Mouse (Mus musculus) hindbrain, embryonic 14.5 days (tissue): ENCODE measurements around the gene Fam20a. TPM values are rescaled to one million over a fixed set of nuclear protein-coding genes. Genes with fewer than 3 reads are reported as not detected.

Experiments used
- ATAC-seq: fragments of 200-750 bp; cut with Nextera tagmentation; 2 replicates; pipeline ENCODE4 v1.8.0; 2017; ENCODE audit warnings: moderate number of reproducible peaks, mild to moderate bottlenecking, moderate TSS enrichment, moderate library complexity; ENCODE audit not compliant: low FRiP score
- DNase-seq: peaks from one replicate; pipeline ENCODE4 v3.0.0-alpha.2; 2015; ENCODE audit warnings: low spot score
- H3K27ac ChIP-seq: fragments of 300-500 bp; sonication (generic); 2 replicates; pipeline ENCODE4 v1.5.1; 2014; ENCODE audit warnings: mild to moderate bottlenecking, moderate library complexity
- H3K27me3 ChIP-seq: fragments of 300-500 bp; sonication (generic); 2 replicates; pipeline ENCODE4 v1.6.1; 2014; ENCODE audit warnings: mild to moderate bottlenecking, low read length, mixed read lengths; ENCODE audit not compliant: control insufficient read depth, insufficient read depth
- H3K36me3 ChIP-seq: fragments of 300-500 bp; sonication (generic); replicated peaks from 2 replicates; pipeline ENCODE4 v1.6.1; 2014; ENCODE audit not compliant: control insufficient read depth, insufficient read depth
- H3K4me1 ChIP-seq: fragments of 300-500 bp; sonication (generic); replicated peaks from 2 replicates; pipeline ENCODE4 v1.6.1; 2014; ENCODE audit warnings: antibody characterized with exemption, low read length, mixed read lengths; ENCODE audit not compliant: control insufficient read depth, insufficient read depth
- H3K4me2 ChIP-seq: fragments of 300-500 bp; sonication (generic); replicated peaks from 2 replicates; pipeline ENCODE4 v1.6.1; 2014; ENCODE audit warnings: mild to moderate bottlenecking, moderate library complexity
- H3K4me3 ChIP-seq: fragments of 300-500 bp; sonication (generic); replicated peaks from 2 replicates; pipeline ENCODE4 v1.5.1; 2014; ENCODE audit warnings: mild to moderate bottlenecking, low read length
- H3K9ac ChIP-seq: fragments of 300-500 bp; sonication (generic); 2 replicates; pipeline ENCODE4 v1.6.1; 2014
- H3K9me3 ChIP-seq: fragments of 300-500 bp; sonication (generic); 2 replicates; pipeline ENCODE4 v1.6.1; 2016; ENCODE audit warnings: low read length; ENCODE audit not compliant: control insufficient read depth
- WGBS: fragments of 180-500 bp; shearing (Covaris S2); extraction: QIAGEN DNeasy Blood & Tissue Kit; methylation state at CpG from one replicate; pipeline ENCODE4 v1.1.7; 2014; 5-methylcytosine and 5-hydroxymethylcytosine counted together
- polyA plus RNA-seq: library from polyadenylated mRNA; unstranded; fragments of >200 nt; fragmentation: Nextera tagmentation; extraction: Ambion mirVana; gene quantifications from 2 replicates; pipeline ENCODE4 v1.2.1, GENCODE M21; 2014

The Fam20a gene
- polyA plus RNA-seq, 1 experiment from 2014 or later, result 5.0 TPM

DNA sequence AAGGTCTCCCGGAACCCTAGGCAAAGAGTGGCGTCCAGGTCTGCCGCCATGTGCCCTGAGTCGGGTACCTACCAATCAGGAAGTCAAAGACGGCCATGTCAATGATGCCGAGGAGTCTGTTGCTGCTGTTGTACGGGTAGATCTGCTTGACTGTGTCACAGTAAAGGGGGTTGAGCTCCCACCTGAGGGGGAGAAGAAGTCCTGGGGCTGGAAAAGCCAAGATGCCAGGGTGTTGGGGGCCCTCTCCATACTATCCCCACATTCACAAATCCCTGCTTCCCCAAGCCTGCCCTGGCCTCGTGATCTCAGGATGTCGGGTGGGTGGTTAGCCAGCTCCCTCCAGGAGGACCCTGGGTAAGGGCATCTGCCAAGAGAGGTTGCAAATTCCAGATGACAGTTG lies 46.3 kb downstream of the Fam20a start:
- no peak overlapping the region for H3K27ac ChIP-seq
- WGBS, result 90% methylated on average over 9 of the region's 9 CpGs
- ATAC-seq (no peak), DNase-seq (no peak)
- peaks cover 2% of the 10 kb centered on the region; the same call in 1 of the 2 replicates for H3K36me3 ChIP-seq
- H3K4me2 ChIP-seq, result no peak overlapping the region
- no peak overlapping the region for H3K4me3 ChIP-seq
- H3K9me3 ChIP-seq, result no peaks in the 10 kb centered on the region
- no peaks in the 10 kb centered on the region for H3K4me1 ChIP-seq
- H3K27me3 ChIP-seq, result no peaks in the 10 kb centered on the region
- H3K9ac ChIP-seq, result no peak overlapping the region

DNA sequence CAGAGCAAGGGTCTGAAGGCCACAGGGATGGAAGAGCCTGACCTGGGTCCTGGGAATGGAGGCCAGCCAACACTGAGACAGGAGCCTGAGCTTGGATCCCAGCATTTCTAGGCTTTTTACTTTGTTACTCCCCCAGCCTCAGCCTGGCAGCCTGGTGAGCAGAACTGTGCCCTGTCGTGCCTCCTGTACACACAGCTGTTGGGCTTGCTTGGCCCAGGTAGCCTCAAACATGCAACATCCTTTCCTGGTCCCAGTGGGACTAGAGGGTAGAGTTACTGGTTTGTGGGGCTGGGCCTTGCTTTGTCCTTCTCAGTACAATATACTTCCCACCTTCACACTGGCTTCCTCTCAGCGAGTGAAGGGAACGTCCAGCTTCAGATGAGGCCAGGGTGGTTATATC lies 46.9 kb downstream of the Fam20a start:
- no peaks in the 10 kb centered on the region for H3K4me1 ChIP-seq
- H3K4me2 ChIP-seq, result no peak overlapping the region
- H3K36me3 ChIP-seq, result peaks cover 8% of the 10 kb centered on the region
- no peaks in the 10 kb centered on the region for H3K27me3 ChIP-seq
- 94% methylated on average over 3 of the region's 3 CpGs for WGBS
- DNase-seq (no peak), ATAC-seq (no peak)
- no peak overlapping the region for H3K9ac ChIP-seq
- H3K9me3 ChIP-seq, result no peaks in the 10 kb centered on the region
- no peak overlapping the region for H3K27ac ChIP-seq
- H3K4me3 ChIP-seq, result no peak overlapping the region

DNA sequence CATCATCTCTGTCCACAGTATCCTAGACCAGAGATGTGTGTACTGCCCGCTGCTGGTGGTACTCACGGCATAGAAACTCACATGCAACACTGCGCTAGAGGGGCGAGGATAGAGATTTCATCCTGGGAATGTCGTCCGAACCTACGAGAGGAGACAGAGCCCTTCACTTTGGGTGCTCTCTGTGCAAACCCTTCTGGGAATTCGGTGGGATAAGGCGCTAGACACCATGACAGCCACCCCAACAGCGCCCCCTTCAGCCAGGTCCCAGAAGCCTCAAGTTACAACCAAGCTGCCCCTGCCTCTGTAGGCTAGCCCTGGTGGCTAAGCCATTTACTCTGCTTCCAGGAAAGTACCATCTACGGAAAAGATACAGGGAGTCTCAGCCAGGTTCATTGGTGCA lies 47.5 kb downstream of the Fam20a start:
- no peaks in the 10 kb centered on the region for H3K9me3 ChIP-seq

DNA sequence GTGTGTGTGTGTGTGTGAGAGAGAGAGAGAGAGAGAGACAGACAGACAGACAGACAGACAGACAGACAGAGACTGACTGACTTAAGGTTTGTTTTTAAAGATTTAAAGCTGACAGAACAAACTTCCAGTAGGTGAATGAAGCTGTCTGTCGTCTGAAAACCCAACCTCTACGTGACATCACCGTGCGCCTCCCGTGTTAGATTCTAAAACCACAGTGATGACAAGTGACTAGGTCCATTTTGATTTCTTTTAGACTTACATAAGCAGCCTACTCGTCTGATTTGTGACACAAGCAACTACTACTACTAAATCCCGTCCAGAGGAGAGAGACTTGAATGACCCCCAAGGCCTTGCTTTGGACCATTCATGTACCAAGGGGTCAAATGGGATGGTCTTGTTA lies 48.3 kb downstream of the Fam20a start:
- Histone ChIP-seq H3K4me3 (no peak overlapping the region), H3K27me3 (no peaks in the 10 kb centered on the region), H3K27ac (no peak overlapping the region), H3K9me3 (no peaks in the 10 kb centered on the region), H3K9ac (no peak overlapping the region), H3K36me3 (peaks cover 19% of the 10 kb centered on the region), H3K4me2 (no peak overlapping the region), H3K4me1 (no peaks in the 10 kb centered on the region)
- DNase-seq (no peak), ATAC-seq (no peak)
- WGBS, result 88% methylated on average over 7 of the region's 7 CpGs

More for the DNA sequence above, 47.5 kb downstream of the Fam20a start:
- Histone ChIP-seq H3K9ac (no peak overlapping the region), H3K27ac (no peak overlapping the region), H3K4me1 (no peaks in the 10 kb centered on the region), H3K4me3 (no peak overlapping the region), H3K36me3 (peaks cover 14% of the 10 kb centered on the region), H3K27me3 (no peaks in the 10 kb centered on the region), H3K4me2 (no peak overlapping the region)
- DNase-seq (no peak), ATAC-seq (no peak)
- 84% methylated on average over 11 of the region's 11 CpGs for WGBS

DNA sequence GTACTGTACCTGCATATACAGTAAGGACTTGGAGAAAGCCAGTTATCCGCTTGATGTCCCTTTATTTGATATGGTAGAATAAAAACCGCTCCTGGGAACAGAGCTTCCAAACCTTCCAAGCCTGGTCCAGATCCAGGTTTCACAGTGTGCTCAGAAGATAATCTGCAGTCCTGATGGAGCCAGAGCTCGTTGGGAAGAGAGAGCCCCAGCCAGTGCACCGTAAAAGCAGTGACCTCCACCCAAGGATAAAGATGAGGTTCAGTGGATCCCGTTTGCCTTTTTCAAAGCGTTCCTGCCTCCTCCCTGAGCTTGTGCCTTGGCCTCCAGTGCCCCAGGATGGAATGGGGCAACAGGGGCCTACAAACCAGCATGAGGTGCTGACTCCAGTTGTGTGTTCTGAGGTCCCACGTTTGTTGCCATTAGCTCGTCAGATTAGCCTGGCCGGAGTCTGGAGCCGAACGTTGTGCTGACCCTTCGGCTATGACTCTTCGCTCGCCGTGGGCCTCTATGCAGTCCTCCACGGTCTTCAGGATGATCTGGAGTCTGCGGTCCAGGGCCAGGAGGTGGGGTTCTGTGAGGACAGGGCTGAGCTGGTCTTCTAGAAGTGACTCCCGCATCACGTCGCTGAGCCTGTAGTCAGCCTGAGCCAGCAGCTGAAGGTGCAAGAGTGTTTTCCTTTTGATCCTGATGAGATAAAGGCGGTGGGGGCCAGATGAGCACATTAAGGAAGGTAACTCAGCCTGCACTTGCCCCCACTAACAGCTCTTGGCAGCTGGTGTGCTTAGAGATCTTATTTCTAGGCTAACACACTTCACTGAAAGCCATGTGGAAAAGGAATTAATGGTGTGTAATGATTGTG lies 49.0 kb downstream of the Fam20a start:
- Histone ChIP-seq H3K4me2 (no peak overlapping the region), H3K4me1 (no peaks in the 10 kb centered on the region), H3K27ac (no peak overlapping the region), H3K9me3 (no peaks in the 10 kb centered on the region), H3K36me3 (peaks cover 25% of the 10 kb centered on the region), H3K9ac (no peak overlapping the region), H3K4me3 (no peak overlapping the region), H3K27me3 (no peaks in the 10 kb centered on the region)
- DNase-seq (no peak), ATAC-seq (no peak)
- 81% methylated on average over 21 of the region's 21 CpGs for WGBS

DNA sequence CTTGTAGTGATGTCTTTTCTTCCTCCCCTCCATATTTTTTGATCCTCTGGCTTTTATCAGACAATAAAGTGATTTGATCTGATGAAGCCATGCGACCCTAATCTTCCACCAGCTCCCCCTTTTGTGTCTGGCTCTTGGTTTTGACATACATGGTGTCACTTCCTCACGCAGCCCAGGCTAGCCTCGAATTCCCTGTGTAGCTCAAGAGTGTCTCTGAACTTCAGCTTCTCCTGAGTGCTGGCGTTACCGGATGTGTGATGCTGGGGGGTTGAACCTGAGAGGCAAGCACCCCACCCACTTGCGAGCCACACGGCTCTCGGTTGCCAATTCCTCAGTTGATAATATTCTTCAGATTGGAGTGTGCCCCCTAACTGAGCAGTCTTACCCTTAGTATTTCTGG lies 49.7 kb downstream of the Fam20a start:
- 93% methylated on average over 8 of the region's 8 CpGs for WGBS
- no peak overlapping the region for H3K9ac ChIP-seq
- no peak overlapping the region for H3K4me2 ChIP-seq
- ATAC-seq (no peak), DNase-seq (no peak)
- H3K4me3 ChIP-seq, result no peak overlapping the region
- no peaks in the 10 kb centered on the region for H3K27me3 ChIP-seq
- no peaks in the 10 kb centered on the region for H3K9me3 ChIP-seq
- H3K27ac ChIP-seq, result no peak overlapping the region
- H3K4me1 ChIP-seq, result no peaks in the 10 kb centered on the region
- H3K36me3 ChIP-seq, result peaks cover 32% of the 10 kb centered on the region

DNA sequence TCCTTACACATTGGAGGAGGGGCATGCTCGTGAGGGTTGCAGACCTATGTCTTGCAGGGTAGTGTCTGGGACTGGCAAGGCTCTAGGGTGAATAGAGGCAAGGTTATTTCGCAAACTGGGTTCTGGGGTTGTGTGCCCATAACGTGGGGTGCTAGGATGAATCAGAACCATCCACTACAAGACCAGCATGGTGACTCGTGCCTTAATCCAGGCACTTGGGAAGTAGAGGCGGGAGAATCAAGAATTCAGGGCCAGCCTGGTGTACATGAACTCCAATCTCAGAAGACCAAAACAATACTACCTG lies 50.1 kb downstream of the Fam20a start:
- Histone ChIP-seq H3K4me1 (no peaks in the 10 kb centered on the region), H3K36me3 (peaks cover 36% of the 10 kb centered on the region), H3K27me3 (no peaks in the 10 kb centered on the region), H3K9me3 (no peaks in the 10 kb centered on the region), H3K9ac (no peak overlapping the region), H3K4me2 (no peak overlapping the region), H3K4me3 (no peak overlapping the region), H3K27ac (no peak overlapping the region)
- WGBS, result 88% methylated on average over 5 of the region's 5 CpGs
- DNase-seq (no peak), ATAC-seq (no peak; the same call in 1 of the 2 replicates)

DNA sequence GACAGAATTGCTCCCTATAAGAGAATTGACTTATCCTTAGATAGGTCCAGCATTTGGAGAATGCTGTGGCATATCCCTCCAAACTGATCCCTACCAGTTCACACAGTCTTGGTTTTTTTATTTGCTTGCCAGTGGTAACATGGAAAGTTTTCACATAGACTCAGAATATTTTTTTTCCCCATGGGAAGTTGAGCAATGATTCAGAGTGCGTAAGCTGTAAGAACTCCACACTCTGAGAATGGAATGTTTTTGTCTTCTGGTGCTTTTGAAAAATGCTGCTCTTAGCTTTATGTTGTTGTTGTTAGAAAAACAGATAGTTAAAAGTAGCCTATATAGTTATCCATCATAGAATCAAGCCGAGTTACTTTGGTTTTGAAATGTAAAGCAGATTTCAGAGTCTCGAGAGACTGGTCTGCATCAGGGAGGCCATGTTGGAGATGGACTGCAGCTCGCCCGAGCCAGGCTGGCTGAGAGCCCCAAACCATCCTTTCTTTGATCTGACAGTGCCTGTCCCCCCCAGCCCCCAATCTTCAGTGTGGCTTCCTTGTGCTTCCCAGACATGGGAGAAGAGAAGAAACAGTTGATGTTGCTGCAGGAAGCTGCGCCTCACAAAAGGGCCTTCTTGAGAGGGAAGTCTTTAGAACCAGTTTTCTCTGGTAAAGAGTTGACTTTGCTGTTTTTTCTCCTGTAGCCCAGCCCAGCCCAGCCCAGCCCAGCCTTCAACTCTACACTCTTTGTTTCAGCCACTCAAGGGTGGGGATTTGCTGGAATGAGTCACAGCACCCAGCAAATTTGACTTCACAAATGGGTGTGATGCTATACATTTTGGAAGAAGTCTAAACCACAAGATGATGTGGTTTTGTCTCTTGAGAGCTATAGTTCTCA lies 50.7 kb downstream of the Fam20a start:
- H3K9ac ChIP-seq, result no peak overlapping the region
- H3K4me1 ChIP-seq, result no peaks in the 10 kb centered on the region
- no peak overlapping the region for H3K4me3 ChIP-seq
- ATAC-seq, result no peak; the same call in 1 of the 2 replicates
- no peaks in the 10 kb centered on the region for H3K27me3 ChIP-seq
- no peak overlapping the region for H3K4me2 ChIP-seq
- H3K36me3 ChIP-seq, result peaks cover 42% of the 10 kb centered on the region
- H3K27ac ChIP-seq, result no peak overlapping the region
- H3K9me3 ChIP-seq, result no peaks in the 10 kb centered on the region
- DNase-seq, result no peak
- WGBS, result 74% methylated on average over 6 of the region's 6 CpGs

DNA sequence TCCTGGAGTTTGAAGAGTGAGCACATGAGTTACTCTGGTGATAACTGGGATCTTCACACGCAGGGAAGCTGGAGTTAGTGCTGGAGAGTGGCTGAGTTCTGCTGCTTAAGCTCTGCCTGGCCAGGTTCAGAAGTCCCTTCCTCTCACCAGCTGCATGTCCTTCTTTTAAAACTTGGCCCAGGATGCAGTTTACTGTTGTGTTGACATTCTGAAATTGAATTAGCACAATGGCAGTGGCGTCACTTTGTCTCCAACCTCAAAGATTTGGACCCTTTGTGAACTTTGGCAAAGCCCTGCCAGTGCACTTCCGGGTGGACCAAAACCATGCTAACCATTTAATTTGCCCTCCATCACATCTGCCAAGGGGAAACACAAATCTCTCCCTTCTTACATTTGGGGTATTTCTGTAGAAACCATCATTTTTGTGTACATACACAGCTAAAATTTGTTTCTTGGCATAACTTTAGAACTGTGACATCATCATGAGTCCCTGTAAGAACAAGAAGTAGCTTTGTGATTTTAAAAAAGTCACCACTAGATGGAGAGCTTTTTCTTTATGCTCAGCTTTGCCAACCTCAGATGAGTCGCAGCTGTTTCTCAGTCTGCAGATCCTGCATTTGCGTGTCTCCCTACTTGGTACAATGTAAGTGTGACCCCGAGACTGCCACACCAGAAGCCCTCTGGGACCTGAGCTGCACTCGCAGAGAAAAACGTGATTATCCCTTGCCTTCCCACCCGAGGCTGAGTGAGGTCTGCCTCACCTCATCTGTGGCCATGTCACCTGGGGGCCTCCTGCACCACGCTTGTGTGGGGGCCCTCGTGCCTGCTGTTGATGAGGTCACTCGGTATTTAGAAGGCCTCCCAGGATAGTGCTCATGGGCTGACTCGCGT lies 51.8 kb downstream of the Fam20a start:
- Histone ChIP-seq H3K36me3 (peaks cover 53% of the 10 kb centered on the region), H3K9me3 (no peaks in the 10 kb centered on the region), H3K4me2 (no peak overlapping the region), H3K27me3 (no peaks in the 10 kb centered on the region), H3K4me1 (no peaks in the 10 kb centered on the region), H3K4me3 (no peak overlapping the region), H3K27ac (no peak overlapping the region), H3K9ac (no peak overlapping the region)
- 63% methylated on average over 14 of the region's 14 CpGs for WGBS
- DNase-seq, result peak; percentile 90
- ATAC-seq, result peak; percentile 82; the same call in 1 of the 2 replicates
